Mouse (Mus musculus) c-Kit-positive CD71-negative TER-119-negative erythroid progenitor cells, embryonic 14.5 days (primary cell): ENCODE measurements around the gene Slc5a5.

ENCODE experiments used
- DNase-seq: peaks from one replicate; pipeline ENCODE4 v3.0.0-alpha.2; 2013; ENCODE audit warnings: low read depth

Gene Slc5a5

DNA sequence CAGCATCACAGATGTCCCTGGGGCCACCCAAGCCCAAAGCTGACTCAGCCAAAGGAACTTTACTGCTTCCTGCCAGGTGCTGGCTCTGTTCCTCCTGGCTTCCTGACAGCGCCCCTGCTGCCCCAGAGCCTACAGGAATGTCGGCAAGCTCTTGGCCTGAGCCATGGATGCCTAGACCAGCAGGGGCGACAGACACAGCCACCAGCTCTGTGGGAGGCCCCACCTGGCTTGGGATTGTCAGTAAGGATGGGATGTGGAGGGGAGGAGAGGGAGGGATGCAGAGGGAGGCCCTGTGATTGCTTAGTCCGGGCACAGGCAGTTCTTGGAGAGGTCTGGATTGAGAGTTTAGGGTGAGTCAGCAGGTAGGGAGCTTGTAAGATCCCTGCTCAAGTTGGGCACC, 12.4 kb downstream of the Slc5a5 start:
- DNase-seq = no peak

DNA sequence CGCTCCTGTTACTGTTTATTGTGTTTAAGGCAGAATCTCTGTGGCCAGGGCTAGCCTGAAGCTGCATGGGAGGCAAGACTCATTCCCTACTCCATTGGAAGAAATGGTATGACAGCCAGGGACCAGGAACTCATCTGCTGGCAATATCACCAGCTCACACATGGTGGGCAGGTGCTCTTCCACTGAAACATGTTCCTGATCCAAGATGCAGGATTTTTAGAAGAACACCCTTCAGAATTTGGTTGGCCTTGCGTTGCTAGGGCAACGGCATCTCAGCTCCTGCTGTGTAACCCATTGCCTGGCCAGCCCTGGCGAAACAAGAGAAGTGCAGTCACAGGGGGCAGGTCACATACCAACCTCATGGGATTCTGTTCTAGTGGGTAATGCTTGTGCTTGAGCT, 13.1 kb downstream of the Slc5a5 start:
- no peak for DNase-seq

DNA sequence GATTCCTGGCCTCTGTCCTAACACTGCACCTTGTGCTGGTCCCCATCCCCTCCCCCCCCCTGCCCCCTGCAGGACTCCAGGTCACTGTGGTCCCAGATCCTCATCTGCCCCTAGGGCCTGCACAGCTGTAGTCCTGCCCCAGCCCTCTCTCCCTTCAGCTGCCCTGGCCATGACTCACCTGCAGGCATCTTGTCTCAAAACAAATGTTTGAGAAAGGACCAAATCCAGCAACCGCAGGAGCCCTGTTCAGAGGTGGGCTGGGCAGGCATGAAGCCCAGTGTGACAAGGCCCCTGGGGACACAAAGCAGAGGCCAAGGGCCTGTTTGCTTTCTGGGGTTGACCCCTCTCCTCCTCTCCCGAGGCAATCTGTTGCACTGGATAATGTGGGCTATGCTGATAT, 14.4 kb downstream of the Slc5a5 start:
- DNase-seq = no peak

DNA sequence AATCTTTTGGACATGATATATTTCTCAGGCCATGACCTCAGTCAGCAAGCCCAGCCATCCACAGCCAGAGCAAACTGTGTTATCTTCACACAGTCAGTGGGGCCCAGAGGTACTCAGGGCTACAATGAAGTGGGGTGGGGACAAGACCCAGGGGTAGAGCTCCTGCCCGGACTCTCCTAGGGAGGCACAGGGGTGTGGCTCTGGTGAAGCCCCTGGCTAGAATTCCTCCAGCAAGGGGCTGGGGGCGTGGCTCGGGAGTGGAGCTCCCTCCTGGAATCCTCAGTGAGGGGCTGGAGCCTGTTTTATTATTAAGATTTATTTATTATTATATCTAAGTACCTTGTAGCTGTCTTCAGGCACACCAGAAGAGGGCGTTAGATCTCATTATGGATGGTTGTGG, 16.2 kb downstream of the Slc5a5 start:
- no peak for DNase-seq

DNA sequence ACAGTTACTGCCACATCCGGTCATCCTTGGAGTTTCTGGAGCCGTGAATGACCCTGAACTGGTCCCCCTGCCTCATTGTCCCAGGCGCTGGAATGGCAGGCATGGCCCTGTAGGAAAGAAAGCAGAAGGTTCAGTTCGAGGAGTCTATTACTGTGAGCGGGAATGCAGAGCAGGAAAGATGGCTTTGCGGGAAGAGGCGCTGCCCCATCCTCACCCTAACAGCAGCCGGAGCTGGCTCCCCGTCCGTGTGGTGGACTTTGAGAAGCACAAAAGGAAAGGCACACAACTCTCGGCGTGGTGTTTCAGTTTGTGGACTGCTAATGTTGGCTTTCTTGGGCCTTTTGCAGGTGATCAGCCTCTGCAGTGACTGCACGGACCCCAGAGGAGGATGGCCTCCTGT, 18.1 kb downstream of the Slc5a5 start:
- no peak for DNase-seq

DNA sequence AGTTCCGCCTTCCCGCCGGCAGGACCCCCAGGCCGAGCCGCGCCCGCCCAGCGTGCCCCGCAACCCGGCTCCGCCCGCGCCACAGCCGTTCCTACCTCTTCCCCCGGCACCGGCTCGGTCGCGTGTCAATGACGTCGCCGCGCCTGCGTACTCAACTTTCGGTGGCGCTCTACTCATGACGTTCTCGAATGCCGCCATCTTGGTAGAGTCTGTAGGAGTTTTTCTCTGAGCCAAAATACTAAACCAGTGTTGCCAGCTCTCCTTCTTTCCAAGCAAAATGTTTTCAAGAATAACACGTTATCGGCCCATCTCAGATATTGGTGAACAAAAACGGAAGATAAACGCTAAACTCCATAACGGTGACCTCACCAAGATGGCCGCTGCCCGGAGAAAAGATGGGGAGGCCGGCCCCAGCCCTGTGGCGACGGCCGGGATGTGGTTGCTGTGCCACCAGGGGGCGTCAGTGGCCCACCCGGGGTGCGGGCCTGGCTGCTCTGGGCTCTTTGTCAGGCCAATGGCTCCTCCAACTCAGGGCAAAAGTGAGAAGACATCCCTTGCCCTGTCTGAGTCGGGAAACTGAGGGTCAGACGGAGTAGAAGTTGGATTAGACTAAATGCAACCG, 19.1 kb downstream of the Slc5a5 start, which contains the start of gene Ccdc124:
Ccdc124 (minus strand) TSS at position 572 of the 622 bp plus-strand sequence.
- DNase-seq = peak; percentile 90

DNA sequence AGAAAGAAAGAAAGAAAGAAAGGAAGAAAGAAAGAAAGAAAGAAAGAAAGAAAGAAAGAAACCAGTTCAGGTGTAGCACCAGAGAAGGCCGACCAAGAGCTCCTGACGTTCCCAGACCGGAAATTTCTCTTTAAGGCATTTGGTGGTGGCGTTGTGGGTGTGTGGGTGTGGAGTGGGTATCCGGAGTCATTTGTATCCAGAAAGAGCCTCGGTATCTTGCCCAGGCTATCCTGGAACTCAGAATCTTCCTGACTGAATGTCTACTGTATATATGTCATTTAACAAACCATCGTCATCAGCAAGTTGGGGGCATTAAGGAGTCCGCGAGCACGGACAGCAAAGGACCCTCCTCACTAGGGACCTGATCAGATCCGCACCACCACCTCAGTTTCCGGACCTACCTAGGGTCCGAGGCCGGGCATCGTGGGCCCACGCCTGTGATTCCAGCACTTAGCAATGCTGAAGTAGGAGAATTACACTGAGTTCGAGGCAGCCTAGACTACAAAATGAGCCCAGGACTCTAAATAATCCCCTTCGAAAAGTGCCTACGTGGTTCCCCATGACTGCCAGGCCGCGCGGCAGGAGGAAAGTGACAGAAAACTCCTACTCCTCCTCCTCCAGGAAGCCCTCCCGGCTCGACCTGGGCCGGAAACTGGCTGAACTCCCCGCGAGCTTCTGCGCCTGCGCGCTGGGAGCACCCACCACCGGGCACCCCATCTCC, 19.8 kb downstream of the Slc5a5 start:
- no peak for DNase-seq

DNA sequence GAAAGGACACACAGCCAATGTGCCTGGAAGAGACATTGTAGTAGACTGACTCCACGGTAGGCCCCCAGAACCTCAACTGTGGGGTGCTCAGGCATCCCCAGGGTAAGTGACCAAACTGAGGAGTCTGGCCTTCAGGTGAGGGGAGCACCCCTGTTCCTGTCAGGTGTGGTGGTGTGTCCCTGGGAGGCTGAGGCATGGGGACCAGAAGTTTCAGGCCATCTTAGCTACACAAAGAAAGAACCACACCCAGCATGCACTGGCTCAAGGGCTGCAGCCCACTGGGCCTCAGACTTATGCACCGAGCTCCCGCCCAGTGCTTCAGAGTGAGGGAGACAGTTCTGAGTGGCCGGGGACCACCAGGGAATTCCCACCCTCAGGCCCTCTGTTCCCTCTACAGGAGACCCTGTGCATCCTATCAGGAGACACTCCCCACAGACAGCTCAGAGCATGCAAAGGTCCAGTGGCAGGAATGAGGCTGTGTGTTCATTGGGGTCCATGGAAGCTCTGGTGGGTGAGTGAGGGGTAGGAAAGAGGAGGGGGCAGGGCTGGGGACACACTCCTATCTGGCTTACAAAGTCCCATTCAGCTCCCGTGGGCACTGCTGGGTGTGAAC, 21.3 kb downstream of the Slc5a5 start:
- no peak for DNase-seq

DNA sequence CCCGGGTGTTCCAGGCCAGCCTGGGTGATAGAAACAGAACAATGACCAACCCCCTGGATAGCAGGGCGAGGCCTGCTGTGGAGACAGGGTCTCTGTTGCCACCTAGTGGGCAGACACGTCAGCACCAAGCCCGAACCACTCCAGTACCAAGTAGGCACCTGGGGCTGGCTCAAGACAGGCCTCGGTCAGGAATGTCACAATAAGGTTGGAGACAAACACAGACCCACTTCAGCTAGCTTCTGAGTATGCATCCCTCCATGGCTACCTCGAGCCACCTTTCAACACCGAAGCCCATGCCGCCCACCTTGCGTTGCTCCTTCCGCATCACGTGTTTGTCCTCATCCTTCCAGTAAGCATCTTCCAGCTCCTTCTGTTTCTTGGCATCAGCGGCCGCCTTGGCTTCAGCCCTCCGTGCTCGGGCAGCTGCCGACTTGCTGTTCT, 22.9 kb downstream of the Slc5a5 start:
- peak; percentile 73 for DNase-seq

DNA sequence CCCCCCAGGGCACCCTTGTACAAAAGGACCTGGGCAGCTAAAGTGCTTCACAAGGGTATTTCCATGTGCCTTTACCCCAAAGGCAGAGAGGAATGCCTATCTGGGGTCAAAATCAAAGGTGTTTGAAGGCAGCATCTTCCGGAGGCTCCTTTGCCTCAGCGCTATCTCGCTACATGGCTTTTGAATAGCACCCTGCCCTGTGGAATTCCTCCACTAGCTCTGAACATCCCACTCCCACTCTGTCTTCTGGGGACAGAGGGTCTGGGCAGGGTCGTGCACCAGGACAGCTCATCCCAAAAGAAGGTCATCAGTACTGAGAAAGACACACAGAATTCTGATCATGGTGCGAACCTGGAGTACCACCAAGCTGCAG, 23.4 kb downstream of the Slc5a5 start:
- DNase-seq = no peak

DNA sequence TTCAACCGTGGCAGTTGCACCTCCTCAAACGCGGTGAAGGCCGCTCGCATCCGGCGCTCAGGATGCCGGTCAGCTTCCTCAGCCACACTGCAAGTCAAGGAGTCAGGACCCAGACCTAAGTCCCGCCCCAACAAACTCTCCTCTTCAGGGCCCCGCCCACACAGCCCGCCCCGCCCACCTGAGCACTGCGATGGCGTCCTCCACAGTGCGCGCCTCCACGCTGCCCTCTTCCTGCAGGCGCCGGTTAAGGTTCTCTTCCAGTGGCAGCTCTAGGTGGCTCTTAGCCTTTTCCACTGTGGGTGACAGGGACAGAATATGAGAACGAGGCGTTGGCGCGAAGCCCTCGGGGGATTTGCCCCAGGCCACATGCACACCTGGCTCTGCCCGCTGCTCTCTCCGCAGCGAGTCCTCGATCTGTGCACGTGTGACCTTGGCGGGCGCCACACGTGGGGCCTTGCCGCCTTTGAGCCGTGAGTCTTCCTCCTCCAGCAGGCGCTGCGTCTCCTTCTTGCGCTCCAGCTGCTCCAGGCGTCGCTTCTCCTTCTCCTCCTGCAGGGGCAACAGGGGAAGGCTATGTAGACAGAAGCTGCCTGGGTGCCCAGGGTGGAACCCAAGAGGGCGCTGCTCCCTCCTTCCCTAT, 23.9 kb downstream of the Slc5a5 start:
- DNase-seq = peak; percentile 65

DNA sequence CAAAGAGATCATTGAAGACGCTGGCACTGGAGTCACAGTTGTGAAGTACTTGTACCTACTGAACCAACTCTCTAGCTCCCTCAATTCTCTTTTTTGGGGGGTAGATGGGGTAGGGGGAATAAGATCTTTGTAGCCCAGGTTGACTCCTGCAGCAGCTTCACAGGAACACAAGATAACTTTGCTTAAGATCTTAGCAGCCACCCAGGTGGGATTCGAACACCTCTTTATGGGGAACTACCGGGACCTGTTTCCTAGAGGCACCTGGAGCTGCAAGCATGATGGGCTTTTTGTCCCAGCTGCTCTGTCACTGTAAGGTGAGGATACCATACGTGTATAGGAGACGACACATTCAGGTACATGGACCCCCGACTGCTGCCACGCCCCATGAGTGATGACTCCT, 26.0 kb downstream of the Slc5a5 start:
- no peak for DNase-seq

DNA sequence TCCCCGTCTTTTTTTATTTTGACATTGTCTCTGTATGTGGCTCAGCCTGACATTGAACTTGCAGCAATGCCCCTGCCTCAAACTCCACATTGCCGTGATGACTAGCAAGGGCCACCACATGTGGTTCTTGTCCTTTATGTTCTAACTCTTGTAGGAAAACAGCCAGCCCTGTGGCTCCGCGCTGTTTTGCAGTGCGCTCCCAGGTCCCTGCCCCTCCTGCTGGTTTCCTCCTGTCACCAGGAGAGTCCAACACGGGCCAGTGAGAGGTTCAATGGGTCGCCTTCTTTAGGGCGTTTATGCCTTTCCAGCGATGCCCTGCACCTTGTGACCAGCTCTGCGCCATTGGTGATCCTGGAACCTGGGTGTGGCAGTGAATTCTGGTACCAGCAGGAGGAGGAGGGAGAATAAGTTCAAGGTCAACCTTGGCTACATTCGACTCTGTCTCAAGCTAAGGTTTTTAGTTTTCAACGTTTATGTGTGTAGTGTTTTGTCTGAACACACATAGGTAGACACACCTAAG, 26.5 kb downstream of the Slc5a5 start:
- no peak for DNase-seq

DNA sequence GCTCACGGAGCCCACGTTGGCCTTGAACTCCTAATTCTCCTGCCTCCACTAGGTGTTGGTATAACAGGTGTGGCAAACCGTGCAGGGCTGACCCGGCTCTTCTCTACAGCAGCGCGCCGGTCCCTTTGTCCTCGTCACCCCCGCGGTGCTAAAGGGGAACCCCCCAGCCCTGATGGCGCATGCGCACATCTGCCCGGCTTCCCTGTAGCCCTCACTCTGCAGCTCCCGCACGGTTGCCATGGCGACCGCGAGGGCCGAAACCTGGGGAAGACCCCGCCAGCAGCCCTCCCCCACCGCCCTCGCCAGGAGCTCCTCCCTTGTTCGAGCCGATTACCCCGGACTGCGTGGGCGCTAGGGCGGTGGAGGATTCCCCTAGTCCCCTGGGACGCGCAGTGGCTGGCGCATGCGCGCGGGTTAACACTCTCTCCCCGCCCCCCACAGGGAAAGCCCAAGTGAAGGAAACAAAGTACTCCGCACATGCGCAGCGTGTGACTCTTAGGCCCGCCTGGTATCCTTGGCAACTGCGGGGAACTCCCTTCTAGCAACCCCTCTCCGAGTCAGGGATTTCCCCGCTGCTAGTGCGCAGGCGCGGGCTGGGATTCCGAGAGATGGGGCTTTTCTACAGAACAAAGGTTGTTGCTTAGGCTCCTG, 27.1 kb downstream of the Slc5a5 start:
- peak; percentile 99 for DNase-seq

DNA sequence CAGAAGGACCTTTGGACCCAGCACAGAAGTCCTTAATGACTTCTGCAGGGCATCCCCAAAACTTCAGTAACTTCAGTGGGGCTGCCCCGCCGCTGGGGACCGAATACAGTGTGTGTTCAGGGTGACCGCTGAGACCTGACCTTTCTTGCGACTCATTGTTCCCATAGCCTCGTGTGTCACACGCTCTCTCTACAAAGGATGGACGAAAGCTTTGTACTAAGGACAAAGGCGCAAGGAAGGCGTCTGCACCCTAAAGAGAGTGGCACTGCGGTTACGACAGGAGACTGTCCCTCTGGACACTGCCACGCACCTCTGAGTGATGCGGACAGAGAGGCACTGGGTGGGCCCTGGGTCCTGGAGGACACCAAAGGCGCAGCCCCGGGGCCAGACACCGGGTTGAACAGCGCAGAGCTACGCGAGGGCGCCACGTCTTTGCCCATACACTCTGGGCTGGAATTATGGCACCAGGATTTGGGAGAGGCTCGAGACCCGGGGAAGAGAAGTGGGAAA, 27.8 kb downstream of the Slc5a5 start:
- no peak for DNase-seq

DNA sequence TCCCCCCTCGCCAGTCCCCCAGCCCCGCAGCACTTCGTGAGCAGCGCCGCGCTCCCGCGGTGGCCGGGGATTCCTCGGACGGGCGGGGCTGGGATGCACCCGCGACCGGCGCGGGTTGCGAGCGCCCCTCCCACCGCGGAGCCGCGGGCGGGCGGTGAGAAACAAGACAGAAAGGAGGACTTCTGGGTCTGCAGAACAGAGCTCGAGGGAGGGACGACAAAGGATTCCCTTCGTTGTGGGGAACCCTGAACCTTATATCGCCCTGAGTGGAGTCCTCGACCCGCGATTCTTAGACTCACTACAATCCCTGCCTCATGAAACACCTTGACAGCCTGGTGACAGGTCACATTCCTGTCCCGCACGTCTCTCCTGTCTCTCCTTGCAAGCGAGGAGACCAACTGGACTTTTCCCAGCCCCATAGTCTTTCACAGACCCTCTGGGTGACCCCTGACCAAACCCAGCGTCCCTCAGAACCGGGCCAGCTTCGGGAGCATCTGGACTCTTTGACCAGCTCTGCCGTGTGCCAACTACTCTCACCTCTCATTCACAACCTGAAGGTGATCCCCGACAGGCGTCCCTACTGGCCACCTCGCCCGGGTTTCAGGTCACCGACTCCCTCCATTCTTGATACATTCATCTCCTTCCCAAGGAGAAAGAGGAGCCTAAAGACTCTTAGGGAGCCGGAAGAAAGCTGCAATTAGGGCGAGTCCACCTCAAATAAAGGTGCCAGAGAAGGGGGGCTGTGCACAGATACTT, 28.4 kb downstream of the Slc5a5 start:
- no peak for DNase-seq

DNA sequence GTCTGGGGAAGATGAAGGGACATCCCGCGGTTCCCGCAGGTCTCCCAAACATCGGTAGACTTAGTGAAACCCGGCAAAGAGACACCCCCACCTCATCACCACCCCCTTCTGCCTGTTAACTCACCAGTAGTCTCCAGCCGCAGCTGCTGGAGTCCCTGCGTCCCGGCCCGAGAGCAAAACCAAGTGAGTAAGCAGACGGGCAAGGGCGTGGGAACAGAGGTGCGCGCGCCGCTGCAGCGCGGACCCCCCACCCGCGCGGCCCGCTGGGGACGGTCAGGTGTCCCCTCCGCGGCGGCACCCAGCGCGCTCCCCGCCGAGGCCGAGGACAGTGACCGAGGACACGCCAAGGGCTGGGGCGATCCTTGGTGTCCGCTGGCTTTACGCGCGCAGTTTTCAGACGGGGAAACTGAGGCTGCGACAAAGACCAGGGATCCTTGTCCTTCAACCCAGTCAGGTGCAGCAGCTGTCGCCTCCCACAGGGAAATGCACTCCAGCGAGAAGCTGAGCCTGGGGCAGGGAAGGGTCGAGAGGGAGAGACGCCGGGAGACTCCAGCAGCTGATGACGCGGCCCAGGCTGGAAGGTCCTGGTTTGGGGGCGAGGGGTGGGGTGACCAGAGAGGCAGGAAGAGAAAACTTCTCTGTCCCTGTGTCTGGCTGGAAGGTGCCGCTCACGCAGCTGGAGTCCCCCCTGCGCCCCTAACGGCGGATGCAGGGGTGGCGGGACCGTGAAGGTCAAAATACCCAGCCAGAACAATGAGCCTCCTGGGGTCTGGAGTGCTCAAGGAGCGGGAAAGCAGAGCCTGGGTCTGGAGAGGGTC, 29.5 kb downstream of the Slc5a5 start, which contains the start of gene Kcnn1:
Kcnn1 (minus strand) TSS at position 435 of the 818 bp plus-strand sequence.
- DNase-seq = no peak

DNA sequence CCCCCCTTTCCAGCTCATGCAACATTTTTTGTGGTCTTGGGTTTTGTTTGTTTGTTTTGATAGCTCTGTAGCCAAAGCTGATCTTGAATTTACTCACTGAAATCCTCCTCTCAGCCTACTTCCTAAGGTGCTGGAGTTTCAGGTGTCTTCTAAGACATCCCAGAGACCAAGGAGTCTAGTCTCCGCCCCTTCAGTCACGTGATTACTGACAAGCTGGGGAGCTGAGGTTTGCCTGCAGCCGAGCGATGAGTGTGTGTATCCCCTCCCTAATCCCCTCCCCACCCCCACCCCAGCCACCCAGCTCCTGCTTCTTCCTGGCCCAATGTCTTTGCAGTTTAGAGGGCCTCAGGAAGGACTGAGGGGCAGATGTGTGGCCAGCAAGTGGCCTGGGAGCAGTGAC, 35.0 kb downstream of the Slc5a5 start:
- DNase-seq = no peak

DNA sequence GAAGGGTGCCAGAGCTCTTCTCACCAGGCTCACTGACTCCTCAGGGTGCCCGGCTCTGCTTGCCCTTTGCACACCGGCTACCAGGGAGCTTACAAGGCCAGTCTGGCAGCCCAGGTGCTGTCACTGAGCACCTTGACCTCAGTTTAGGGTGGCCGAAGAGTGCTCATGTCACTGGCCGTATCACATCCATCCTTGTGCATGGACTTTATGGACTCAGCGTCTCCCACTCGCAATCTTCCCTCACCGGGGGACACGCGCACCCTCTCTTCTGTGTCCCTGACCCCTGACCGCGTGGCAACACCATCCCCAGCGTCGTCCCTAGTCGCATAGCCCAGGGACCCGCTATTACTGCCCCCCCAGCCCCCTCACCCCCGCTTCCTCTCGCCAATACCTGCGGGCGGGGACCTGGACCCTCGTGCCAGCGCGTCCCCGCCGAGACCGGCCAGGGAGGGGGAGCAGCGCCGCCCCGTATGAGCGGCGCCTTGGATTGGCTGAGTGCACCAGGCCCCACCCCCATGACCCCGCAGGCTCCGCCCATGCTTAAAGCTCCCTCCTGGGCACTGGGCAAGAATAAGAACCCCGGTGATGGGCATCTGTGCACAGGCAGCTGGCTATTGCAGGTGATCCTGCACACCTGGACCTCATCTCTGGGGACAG, 35.9 kb downstream of the Slc5a5 start:
- no peak for DNase-seq

DNA sequence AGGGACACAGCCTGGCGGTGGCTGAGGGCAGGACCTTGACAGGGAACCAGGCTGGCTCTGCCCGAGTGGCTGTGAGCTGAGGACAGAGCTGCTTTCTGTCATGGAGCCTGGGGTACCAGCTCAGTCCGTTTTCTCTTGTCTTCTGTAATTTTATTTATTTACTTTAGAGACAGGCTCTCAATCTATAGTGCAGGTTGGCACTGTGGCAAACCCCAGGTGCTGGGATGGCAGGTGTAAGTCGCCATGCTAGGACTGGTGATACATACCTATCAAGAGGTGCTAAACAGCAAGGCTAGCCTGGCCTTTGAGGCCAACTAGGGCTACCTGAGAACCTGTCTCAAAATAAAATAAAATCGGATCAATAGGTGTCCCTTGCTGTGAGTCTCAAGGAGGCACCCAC, 36.5 kb downstream of the Slc5a5 start:
- no peak for DNase-seq
